Mouse (Mus musculus) heart, adult 2 months (tissue): ENCODE measurements at regions not wholly inside any gene's neighbourhood (a gene's known extent, or its start where the extent isn't known, plus 50 kb on each side); places are given as distances from the start of the nearest gene placed in this dataset.

Experiments
- DNase-seq, 2 experiments: peaks; one replicate each; pipeline ENCODE4 v3.0.0; 2021
- H3K27ac ChIP-seq: fragments of 200-600 bp; 2 replicates; pipeline ENCODE4 v1.8.1; 2022
- H3K27me3 ChIP-seq: fragments of 200-500 bp; 2 replicates; pipeline ENCODE4 v1.6.1; 2012; ENCODE audit warnings: mild to moderate bottlenecking, low read length, inconsistent platforms, mixed read lengths; ENCODE audit not compliant: control insufficient read depth, insufficient read depth
- H3K36me3 ChIP-seq: fragments of 200-500 bp; 2 replicates; pipeline ENCODE4 v1.6.1; 2012; ENCODE audit warnings: low read length, inconsistent platforms; ENCODE audit not compliant: control insufficient read depth, insufficient read depth
- H3K4me1 ChIP-seq: fragments of 200-500 bp; 2 replicates; pipeline ENCODE4 v1.6.1; 2011; ENCODE audit warnings: low read length; ENCODE audit not compliant: control insufficient read depth, insufficient read depth
- H3K4me3 ChIP-seq: fragments of 200-600 bp; 2 replicates; pipeline ENCODE4 v1.8.1; 2022
- H3K79me2 ChIP-seq: fragments of 200-500 bp; replicated peaks from 2 replicates; pipeline ENCODE4 v1.6.1; 2012; ENCODE audit warnings: mild to moderate bottlenecking, inconsistent platforms, low read length, moderate library complexity, mixed read lengths; ENCODE audit not compliant: control insufficient read depth, insufficient read depth
- H3K9ac ChIP-seq: fragments of 200-500 bp; 2 replicates; pipeline ENCODE4 v1.6.1; 2012; ENCODE audit warnings: low read depth, mild to moderate bottlenecking, control low read depth, inconsistent platforms, low read length, mixed read lengths
- CTCF ChIP-seq: fragments of 200-600 bp; IDR thresholded peaks from 2 replicates; pipeline ENCODE4 v1.8.1; 2022; ENCODE audit warnings: antibody characterized with exemption, mild to moderate bottlenecking, moderate library complexity
- EP300 ChIP-seq: fragments of 200-500 bp; IDR thresholded peaks from 2 replicates; pipeline ENCODE4 v1.6.1; 2011; ENCODE audit warnings: low read depth, low read length, control low read depth; ENCODE audit not compliant: insufficient read depth
- POLR2A ChIP-seq: fragments of 200-500 bp; IDR thresholded peaks from 2 replicates; pipeline ENCODE4 v1.6.1; 2011; ENCODE audit warnings: mild to moderate bottlenecking, low read depth, low read length, control low read depth; ENCODE audit not compliant: insufficient read depth
- WGBS: fragments of 180-500 bp; shearing (Covaris S2); methylation state at CpG from one replicate; pipeline ENCODE4 v1.1.7; 2018; 5-methylcytosine and 5-hydroxymethylcytosine counted together
- intact Hi-C: fragments of 180-260 bp; cut with DNase I; formaldehyde crosslinking; loops from one replicate; pipeline ENCODE4 v1.15.1; 2025

DNA sequence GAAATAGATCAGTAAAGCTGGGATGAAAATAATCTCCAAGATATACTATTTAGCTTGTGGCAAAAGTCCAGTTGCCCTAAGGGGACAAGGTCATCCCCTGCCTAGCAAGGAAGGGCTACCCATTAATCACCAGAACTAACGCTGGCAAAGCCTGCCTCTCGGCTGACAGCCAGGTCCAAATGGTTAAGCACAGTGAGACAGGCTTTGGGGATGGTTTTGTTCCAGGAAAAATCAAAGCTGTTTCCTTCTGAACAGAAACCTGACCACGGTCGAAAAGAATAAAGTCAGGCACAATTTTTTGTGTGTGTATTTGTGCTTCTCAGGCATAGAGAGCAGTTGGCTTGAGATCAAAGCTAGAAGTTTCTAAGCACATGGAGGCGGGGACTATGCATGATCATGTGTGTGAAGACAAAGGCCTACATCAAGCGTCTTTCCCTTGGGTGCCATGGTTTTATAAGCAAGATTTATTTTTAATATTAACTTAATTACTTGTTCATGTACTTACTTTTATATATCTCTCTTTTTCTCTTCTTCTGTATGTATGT, 70.1 kb upstream of the Rpl10-ps3 start:
- WGBS: 66% methylated on average over 6 of the region's 6 CpGs

DNA sequence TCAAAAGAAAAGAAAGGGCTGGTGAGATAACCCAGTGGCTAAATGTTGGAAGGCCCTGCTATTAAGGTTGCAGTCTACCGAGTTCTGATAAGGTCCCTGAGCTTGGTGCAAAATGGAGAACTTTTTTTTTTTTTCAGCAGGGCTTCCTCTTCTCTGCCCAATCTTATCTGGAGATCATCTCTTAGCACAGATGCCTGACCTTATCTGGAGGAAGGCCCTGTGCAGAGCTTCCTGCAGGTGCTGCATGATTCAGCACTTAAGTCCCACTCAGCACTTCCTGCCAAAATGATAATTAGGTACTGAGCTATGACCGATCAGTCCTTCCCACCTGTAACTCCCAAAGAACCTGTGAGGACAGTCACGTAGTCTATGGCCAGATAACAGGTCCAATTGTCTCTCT, 71.9 kb upstream of the Rpl10-ps3 start:
- intact Hi-C loops: no loop called here
- no peak for TF ChIP-seq CTCF
- no peak for TF ChIP-seq EP300
- no peak for TF ChIP-seq POLR2A
- no peaks in the 10 kb centered on the region for H3K36me3 ChIP-seq
- H3K4me3 ChIP-seq: no peak overlapping the region
- no peak overlapping the region for H3K9ac ChIP-seq
- no peaks in the 10 kb centered on the region for H3K27me3 ChIP-seq
- no peaks in the 10 kb centered on the region for H3K79me2 ChIP-seq
- DNase-seq: no peak
- WGBS: 36% methylated on average over 3 of the region's 3 CpGs
- H3K4me1 ChIP-seq: no peaks in the 10 kb centered on the region
- no peak overlapping the region for H3K27ac ChIP-seq

More for the DNA sequence above, 70.1 kb upstream of the Rpl10-ps3 start:
- DNase-seq: no peak
- no peak overlapping the region for H3K4me3 ChIP-seq
- no peak overlapping the region for H3K27ac ChIP-seq
- intact Hi-C loops: no loop called here
- H3K9ac ChIP-seq: no peak overlapping the region
- TF ChIP-seq CTCF: no peak
- no peak for TF ChIP-seq EP300
- TF ChIP-seq POLR2A: no peak
- no peaks in the 10 kb centered on the region for H3K4me1 ChIP-seq
- H3K27me3 ChIP-seq: no peaks in the 10 kb centered on the region
- no peaks in the 10 kb centered on the region for H3K79me2 ChIP-seq
- no peaks in the 10 kb centered on the region for H3K36me3 ChIP-seq

DNA sequence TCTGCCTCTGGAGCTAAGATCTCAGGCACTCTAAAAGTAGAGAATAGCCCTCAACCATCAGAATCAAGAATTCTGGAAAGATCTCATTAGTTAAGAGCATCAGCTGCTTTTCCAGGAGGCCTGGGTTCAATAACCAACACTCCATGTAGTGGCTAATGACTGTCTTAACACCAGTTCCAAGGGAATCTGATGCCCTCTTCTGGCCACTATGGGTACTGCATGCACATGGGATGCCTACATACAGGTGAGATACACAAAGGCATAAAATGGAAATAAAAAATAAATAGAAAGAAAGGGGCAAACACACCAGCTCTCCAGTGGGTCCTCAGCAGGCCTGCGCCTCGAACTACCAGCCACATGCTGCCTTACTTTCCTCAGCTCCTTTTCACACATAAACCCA, 73.3 kb upstream of the Plet1 start:
- no peak for DNase-seq
- no peaks in the 10 kb centered on the region for H3K36me3 ChIP-seq
- H3K9ac ChIP-seq: no peak overlapping the region
- intact Hi-C loops: no loop called here
- no peak for TF ChIP-seq EP300
- TF ChIP-seq CTCF: peak; percentile 48
- H3K27me3 ChIP-seq: no peaks in the 10 kb centered on the region
- H3K79me2 ChIP-seq: no peaks in the 10 kb centered on the region
- H3K4me1 ChIP-seq: no peaks in the 10 kb centered on the region
- no peak overlapping the region for H3K27ac ChIP-seq
- no peak overlapping the region for H3K4me3 ChIP-seq
- 98% methylated on average over 2 of the region's 2 CpGs for WGBS

DNA sequence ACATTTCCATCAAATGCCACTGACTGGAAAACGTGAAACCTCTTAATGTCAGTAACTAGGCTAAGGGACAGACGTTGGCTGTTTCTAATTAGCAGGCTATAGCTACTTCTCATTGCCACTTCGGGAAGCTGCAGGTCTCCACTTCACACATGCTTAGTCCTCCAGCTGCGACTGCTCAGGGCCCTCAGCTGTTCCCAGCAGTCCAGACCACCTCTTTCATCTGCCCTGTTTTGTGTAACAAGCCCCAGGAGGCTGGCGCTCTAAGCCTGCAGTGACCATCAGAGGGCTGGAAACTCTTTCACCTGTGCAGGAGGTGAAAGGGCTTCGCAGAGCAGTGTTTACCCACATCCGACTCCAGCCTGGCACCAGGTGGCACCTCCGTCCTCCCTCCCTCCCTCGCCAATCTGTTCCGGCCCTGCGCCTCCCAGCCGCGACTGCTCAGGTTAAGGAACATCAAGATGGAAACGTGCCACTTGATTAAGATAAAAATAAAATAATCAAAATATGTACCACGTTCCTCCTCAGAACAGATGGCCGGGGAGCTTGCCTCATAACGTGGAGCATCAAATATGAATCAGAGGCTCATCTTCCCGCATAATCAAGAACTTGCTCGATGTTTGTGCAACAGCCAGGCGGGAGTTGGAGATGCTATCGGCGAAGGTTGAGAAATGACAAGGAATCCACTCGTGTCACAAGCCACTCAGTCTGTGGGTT, 72.6 kb upstream of the Plet1 start:
- WGBS: 82% methylated on average over 23 of the region's 23 CpGs

DNA sequence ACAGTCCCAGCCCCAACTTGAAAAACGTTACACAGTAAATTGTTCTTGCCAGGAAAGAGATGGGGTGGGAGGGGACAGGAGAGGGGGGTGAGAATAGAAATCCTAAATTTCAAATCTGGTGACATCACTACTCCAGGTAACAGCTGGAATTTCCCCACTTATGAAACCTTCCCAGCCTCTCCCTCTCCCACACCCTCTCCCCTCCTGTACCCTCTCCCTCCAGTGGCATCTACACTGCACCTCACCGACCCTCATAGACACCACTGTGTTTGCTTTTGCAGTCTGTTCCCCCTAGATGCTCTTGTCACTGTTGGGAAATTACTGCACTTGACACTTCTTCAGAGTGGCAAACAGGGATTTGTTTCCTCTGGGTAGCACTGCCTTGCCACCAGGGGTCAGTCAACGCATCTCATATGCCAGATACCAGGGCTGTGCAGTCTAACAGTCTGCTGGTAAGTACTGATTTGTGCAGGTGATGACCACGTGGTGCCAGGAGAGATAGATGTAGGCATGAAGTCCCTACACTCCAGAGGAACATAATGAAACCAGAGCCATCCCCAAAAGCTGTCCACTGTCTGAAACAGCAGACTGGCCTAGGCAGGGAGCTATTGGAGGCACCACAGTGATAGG, 68.3 kb upstream of the Plet1 start:
- H3K79me2 ChIP-seq: no peaks in the 10 kb centered on the region
- DNase-seq: no peak
- intact Hi-C loops: no loop called here
- no peak overlapping the region for H3K9ac ChIP-seq
- peak; percentile 31 for TF ChIP-seq CTCF
- no peak for TF ChIP-seq POLR2A
- no peaks in the 10 kb centered on the region for H3K27me3 ChIP-seq
- 39% methylated on average over 4 of the region's 4 CpGs for WGBS
- H3K36me3 ChIP-seq: no peaks in the 10 kb centered on the region
- H3K4me3 ChIP-seq: no peak overlapping the region
- no peak overlapping the region for H3K27ac ChIP-seq
- no peaks in the 10 kb centered on the region for H3K4me1 ChIP-seq

More for the DNA sequence above, 72.6 kb upstream of the Plet1 start:
- H3K27ac ChIP-seq: no peak overlapping the region
- no peak for DNase-seq
- TF ChIP-seq EP300 (no peak), CTCF (no peak), POLR2A (no peak)
- H3K4me3 ChIP-seq: no peak overlapping the region
- no peak overlapping the region for H3K9ac ChIP-seq
- intact Hi-C loops: no loop called here
- no peaks in the 10 kb centered on the region for H3K27me3 ChIP-seq
- no peaks in the 10 kb centered on the region for H3K36me3 ChIP-seq
- H3K79me2 ChIP-seq: no peaks in the 10 kb centered on the region
- H3K4me1 ChIP-seq: no peaks in the 10 kb centered on the region

DNA sequence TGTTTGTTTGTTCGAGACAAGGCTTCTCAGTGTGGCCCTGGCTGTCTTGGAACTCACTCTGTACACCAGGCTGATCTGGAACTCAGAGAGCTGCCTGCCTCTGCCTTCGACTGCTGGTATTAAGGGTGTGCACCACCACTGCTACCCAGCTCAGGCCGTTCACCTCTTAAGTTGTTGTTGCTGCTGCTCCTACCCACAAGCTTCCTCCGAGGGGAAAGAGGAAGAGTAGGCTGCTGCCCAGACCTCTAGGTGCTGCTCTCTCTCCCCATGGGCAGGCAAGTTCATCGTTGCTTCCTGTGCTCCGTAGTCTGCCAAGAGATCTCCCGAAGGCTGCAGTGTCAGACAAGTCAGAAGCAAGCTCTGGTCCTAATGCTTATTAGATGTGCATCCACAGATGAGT, 64.2 kb upstream of the Plet1 start:
- WGBS: 58% methylated on average over 7 of the region's 7 CpGs
- intact Hi-C loops: no loop called here
- Histone ChIP-seq H3K4me1 (no peaks in the 10 kb centered on the region), H3K4me3 (no peak overlapping the region), H3K27me3 (no peaks in the 10 kb centered on the region), H3K27ac (no peak overlapping the region), H3K36me3 (no peaks in the 10 kb centered on the region), H3K9ac (no peak overlapping the region), H3K79me2 (no peaks in the 10 kb centered on the region)
- no peak for DNase-seq
- no peak for TF ChIP-seq EP300
